Mouse (Mus musculus) layer of hippocampus, adult 18-20 months (tissue): ENCODE results near the gene Igsf6. TPM values are rescaled to one million over a fixed set of nuclear protein-coding genes. Genes with fewer than 3 reads are reported as not detected.

Source experiments
- total RNA-seq, 2 experiments: library from RNA; stranded (reverse); gene quantifications; 2 replicates each; pipeline ENCODE4 v1.2.3; 2021

Igsf6 gene
- total RNA-seq, 2 experiments from 2014 or later, result 0.30 TPM; not detected in 1

Other genes starting within 250 kb of the Igsf6 start
- 10 to 100 TPM; 25.2 to 29.2 TPM for gene Eef2k, start 231.7 kb downstream of the Igsf6 start, total RNA-seq
- 10 to 100 TPM; 24.3 to 28.0 TPM for gene Polr3e, start 156.8 kb downstream of the Igsf6 start, total RNA-seq
- 1 to 10 TPM; 4.4 to 4.8 TPM for gene Cdr2, start 92.3 kb downstream of the Igsf6 start, total RNA-seq
- gene Mfsd13b, start 92.1 kb downstream of the Igsf6 start, total RNA-seq, result 1 to 10 TPM; 1.5 to 2.7 TPM
- 10 to 100 TPM; 75.6 to 82.8 TPM for gene Mettl9, start 40.1 kb downstream of the Igsf6 start, total RNA-seq
- under 1 TPM; 0.12 to 0.53 TPM for gene Otoa, start 7.1 kb upstream of the Igsf6 start, total RNA-seq